Mouse (Mus musculus): ENCODE measurements around the gene Trip11.
A peak's percentile ranks its signal among the peaks of the same experiment; 100 is the strongest.

Gene Trip11

DNA sequence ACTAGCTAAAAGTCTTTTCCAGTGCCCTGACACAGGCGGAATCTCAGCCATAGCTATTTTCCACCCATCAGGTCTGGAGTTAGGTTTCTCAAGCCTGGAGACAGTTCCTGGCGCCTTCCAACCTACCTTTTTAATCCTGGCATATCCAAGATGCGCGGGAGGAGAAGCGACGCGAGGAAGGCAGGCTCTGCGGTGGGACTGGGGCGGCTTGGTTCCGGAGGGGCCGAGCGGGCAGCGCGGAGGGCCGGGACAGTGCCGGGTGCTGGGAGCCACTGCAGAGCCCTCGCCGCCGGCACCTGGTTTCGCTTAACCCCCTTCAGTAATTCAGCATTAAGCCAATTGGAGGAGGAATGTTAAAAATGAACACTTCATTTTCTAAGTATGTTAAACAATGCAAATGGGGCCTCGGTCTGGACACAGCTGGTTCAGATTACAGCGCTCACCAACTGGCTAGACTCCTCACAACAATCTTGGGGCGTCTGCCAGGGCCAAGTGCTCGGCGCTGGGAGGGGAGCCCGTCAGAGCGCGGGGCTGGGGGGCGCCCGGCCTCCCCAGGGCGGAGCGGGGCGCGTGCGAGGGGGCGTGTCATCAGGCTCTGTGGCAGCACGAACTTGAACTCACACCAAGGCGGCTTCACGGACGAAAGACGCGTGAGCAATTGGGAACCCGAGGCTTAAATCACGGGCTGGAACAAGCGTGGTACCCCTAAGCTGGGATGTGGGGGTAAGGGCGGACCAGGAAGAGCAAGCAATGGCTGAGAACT is 94.3 kb downstream of the Trip11 start, which contains the start of gene Fbln5:
Gene Fbln5 (minus strand): TSS at position 448 of the 763 bp plus-strand sequence.
- DNase-seq, result no peak

DNA sequence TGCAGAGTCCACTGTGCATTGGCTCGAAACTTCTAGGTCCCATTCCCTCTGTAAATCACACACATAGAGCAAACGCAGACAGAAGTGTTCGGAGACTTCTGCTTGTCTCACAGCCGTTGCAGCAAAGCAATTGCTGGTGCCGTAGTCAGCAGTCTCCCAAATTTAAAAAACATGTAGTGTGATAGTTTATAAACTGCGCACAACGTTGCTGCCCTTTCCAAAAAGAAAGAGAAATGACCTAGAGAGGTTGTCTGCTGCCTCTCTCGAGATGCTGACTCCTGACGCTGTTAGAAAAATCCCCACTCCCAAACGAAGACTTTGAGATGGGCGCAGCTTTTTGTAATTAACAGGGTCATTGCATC is 94.8 kb downstream of the Trip11 start:
- DNase-seq, result no peak

DNA sequence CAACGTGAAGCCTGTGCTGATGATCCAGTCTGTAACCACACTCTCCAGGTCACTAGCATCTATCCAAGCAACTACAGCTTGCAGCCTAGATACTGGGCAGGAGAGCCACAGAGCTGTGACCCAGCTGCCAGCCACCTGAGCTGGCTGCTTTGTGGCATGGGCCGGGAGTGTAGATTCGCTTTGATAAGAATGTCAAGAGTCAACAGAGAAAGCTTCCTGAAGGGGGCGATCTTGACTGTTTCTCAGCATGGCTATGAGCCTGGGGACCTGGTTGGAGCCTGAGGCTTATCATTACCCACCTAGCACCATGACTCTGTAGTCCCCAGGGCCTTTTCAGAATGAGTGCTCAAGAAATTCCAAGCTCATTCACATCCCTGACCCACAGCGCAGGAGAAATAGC is 96.3 kb downstream of the Trip11 start:
- no peak for DNase-seq

DNA sequence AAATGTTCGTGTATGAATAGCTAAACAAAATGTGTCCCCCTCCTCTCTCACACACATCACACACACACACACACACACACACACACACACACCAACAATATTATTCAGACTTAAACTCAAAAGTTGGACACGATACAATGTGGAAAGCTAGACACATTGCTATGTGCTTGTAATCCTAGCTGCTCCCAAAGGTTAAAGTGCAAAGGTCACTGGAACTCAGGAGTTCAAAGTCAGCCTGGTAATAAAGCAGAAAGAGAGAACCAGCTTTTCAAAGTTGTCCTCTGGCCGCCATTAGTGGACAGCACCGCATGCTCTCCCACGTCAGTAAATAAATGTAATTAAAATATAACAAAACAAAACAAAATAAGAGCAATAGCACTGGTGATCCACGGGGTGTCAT is 97.3 kb downstream of the Trip11 start:
- DNase-seq, result no peak

DNA sequence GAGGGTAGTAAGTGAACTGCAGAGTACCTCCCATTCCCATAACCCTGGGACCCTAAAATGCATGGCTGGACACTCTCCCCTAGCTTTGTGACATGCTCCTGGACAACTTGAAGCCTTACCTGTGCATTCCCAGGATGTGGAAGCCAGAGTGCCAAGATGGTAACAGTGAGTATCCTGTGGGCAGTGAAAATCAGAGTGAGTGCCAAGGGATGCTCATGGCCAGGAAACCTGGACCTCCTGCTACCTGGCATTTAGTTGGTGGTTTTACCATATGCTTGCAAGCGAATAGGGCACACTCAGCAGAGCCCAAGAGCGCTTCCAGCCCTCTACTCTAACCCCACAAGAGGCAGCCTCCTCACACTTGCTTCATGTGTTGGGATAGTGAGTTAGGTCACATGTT is 98.6 kb downstream of the Trip11 start:
- peak; percentile 32 for DNase-seq

DNA sequence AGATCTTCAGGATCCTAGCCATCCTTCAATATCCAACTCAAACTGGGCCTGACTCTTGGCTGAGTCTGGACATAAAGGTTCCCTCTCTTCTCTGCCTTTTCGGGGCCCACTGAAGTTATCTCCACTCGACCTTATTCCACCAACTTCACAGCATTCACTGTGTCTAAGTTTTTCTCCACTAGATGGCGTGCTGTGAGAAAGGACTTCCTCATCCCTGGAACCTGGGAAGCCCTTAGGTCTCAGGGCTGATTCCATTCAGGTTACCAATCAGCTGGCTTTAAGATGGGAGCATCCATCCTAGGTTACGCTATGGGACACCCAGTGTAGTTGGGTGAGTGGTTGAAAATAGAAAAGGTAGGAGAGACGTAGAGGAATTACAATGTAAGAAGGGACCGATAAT is 101.9 kb downstream of the Trip11 start:
- no peak for DNase-seq

DNA sequence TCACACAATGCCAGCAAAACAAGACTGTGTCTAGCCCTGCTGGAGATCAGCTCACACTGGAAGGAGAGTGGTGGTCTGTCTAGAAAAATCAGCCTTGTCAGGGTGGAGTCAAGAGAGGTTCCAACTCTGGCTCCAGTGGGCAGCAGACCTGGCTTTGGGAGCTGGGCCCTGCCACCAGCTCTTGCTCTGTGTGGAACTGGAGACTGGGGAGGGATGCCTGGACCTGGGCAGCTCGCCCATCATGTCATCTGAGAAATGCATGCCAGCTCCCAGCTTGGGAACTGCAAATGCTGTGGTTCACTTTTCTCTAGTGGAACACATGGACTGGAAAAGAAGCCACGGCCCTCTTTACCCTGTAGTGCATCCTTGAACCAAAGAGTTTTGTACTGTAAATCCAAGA is 102.6 kb downstream of the Trip11 start:
- peak; percentile 54 for DNase-seq

DNA sequence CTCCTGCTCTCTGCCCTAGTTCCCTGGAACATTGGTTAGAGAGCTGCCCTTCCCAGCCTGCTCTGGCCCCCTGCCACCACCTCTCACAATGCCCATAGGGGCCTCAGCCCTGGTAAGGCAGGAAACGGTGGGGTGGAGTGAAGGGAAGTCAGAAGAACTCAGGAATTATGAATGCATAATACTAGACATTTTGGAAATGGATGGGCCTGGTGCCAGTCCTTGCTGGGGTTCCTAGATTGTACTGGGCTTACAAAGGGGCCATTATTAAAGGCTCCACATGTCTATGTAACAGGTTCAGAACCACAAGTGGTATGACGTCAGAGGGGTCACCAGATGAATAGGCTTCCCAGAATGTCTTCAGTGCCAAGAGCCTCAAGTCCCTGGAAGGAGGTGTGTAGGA is 105.7 kb downstream of the Trip11 start:
- no peak for DNase-seq

DNA sequence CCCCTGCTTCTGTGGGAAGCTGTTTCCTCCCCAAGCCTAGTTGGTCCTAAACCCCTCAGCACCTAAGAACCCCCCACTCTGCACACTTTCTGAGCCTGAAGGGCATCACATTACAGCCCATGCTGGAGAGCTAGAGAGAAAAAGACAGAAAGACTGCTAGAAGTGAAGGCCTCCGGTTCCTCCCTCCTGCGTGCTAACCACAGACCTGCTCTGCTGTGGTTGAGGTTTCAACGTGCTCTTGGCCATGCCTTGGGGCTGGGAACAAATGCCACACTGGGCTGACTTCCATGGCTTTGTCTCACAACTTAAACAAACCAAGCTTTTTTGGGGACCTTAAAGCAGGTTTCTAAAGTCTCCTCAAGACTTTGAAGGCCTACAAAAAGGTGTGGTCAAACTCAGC is 110.6 kb downstream of the Trip11 start:
- no peak for DNase-seq

DNA sequence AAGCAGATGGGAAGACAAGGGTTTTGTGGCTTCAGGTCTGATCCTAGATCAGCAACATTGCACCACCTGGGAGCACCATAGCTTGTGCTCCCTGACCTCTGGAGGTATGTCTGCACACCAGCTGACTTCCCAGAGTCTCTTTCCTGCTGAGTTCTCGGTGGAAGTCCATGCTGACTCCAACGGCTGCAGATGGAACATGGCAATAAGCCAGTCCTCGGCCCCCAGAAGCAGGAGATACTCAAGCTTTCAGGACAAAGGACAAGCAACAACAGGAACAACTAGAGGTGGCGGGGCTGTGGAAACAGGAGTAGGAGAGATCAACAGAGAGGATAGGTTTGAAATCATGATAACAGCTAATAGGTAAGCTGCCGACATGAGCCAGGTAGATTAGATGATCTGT is 111.3 kb downstream of the Trip11 start:
- no peak for DNase-seq

DNA sequence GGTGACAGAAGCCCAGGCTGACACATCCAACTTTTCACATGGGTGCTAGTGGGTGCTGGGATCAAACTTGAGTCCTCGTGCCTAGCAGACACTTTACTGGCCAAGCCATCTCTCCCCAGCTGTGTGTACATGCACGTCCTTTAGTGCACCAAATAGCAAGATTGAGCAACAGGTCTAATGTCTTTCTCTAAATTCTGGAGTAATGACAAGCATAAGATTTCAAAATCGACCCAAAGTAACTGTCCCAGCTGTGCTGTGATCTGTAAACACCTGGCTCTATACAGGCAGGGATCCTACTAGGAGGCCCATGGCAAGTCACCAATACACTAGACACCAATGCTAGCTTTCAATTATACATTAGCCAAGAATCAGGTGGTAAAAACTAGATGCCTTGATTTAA is 112.0 kb downstream of the Trip11 start:
- DNase-seq, result no peak

DNA sequence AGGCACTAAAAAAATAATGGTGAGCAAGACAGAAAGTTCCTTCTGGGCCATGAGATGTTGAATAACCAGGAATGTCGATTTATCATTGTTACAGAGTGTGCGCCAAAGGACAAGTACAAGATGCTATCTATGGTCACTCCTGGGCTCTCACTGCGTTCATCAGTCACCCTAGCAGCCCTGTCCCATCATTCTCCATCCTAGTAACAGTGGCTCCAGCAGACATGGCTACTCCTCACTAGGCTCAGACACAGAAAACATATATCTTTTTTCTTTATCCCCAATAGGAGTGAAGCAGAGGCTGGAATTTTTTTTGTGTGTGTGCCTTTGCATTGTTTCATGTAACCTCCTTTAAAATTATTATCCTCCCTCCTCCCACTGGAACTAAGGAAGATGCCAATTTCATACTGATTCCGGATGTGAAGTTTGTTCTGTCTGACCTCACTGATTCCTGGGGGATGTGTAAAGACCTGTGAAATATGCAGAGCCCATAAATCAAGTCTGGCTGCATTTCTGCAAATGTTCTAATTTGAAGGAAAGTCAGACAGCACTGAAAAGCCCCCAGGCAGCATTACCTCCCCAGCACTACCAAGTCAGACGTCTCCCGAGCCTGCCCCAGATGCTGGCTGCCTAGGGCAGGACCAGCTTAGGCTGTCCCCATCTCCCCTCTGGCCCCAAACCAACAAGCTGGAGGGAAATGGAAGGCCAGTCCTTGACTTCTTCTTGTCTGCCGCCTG is 114.7 kb downstream of the Trip11 start:
- no peak for DNase-seq

DNA sequence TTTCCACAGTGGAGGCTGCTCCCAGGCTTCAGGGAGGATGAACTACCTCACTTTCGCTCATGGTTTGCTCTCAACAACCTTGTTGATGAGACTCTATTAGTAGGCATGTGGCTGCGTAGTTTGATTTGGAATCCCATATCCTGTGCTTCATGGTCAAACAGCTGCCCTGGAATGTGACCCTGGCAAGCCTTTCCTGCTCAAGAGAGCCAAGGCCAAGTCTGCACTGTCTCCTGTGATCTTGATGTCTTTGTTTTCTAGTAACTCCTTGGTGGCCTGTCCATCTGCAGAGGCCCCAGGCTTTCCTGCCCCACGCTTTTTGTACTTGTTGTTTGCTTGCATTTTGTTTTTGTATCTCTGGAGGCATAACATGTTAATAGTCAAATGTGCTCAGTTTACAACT is 118.6 kb downstream of the Trip11 start:
- no peak for DNase-seq

DNA sequence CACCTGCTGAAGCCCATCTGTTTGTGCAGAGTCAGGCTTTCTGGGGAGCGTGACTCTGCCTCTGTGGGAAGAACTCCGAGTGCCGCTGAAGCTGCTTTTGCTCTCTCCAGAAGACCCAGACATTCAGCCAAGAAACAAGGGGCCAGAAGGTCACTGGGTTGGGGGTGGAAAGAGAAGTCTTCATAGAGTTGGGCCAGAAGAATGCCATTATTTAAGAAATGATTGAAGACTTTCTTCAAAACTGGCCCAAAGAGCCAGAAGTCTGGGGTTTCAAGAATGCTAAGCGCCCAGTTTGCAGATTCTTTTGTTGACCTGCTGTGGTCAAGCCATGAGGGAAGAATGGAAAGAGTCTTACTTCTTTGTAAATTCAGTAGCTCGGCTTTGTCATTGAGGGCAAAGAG is 119.8 kb downstream of the Trip11 start:
- no peak for DNase-seq

DNA sequence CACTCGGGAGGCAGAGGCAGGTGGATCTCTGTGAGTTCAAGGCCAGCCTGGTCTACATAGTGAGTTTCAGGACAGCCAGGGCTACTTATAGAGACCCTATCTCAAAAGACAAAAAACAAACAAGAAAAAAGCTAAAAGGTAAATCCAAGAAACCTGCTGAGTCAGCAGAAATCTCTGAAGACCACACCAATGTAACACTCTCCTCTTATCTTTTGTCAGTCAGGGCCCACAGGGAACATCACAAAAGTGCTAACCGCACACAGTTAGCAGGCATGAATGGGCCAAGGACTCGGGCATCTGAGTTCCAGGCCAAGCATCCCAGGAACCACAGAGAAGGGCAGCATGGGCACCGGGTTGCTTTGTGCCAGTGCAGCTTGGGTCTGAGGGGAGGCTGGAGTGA is 120.4 kb downstream of the Trip11 start:
- DNase-seq, result no peak

DNA sequence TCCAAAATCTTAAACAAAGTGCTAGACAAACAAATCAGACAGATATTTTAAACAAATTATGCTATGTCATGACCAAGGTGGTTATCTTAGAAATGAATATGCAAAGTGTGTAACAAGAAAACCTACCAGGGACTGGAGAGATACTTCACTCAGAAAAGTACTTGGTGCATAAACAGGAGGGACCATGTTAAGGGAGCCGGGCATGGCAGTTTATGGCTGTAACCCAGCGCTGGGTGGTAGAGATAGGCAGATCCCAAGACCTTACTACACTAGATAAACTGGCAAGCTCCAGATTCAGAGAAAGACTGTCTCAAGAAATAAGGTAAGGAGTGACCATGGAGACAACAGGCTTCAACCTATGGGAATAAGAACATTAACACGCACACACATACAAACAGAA is 123.3 kb downstream of the Trip11 start:
- DNase-seq, result no peak

DNA sequence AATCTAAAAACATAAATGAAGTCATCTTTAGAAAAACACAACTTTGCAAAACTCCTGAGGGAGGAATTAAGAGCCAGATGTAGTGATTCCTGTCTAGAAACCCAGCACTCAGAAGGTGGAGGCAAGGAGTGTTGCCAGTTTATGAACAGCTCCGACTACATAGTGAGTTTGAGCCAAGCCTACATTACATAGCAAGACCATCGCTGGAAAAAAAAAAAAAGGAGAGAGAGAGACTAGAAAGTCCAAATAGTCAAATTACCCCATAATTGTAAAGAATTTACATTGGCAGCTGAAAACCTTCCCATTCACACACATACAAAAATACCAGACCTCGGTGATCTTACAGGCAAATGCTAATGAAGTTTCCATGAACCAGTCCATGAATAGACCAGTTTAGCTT is 123.8 kb downstream of the Trip11 start:
- DNase-seq, result no peak

All from cerebellum, adult 11 months (tissue).